Mouse (Mus musculus): ENCODE data around the gene Cdkn2aip.

Cdkn2aip gene

GRCm38 (mm10) chr8:47695431-47696105 is 18.2 kb downstream of the Cdkn2aip start:
- no peak for DNase-seq (ENCODE audit: low spot score)

GRCm38 (mm10) chr8:47693119-47693518 is 20.6 kb downstream of the Cdkn2aip start:
- DNase-seq (ENCODE audit: low spot score), result no peak

GRCm38 (mm10) chr8:47691831-47692230 is 21.9 kb downstream of the Cdkn2aip start:
- DNase-seq (ENCODE audit: low spot score), result no peak

- no peak for DNase-seq (ENCODE audit: low spot score)
These were observed 22.4 kb downstream of the Cdkn2aip start for GRCm38 (mm10) chr8:47691303-47691702.

- no peak for DNase-seq (ENCODE audit: low spot score)
These were observed 23.1 kb downstream of the Cdkn2aip start for GRCm38 (mm10) chr8:47690674-47691078.

- no peak for DNase-seq (ENCODE audit: low spot score)
These were observed 23.9 kb downstream of the Cdkn2aip start for GRCm38 (mm10) chr8:47689704-47690326.

- DNase-seq (ENCODE audit: low spot score), result no peak
These were observed 29.3 kb downstream of the Cdkn2aip start for GRCm38 (mm10) chr8:47684441-47684840.

- no peak for DNase-seq (ENCODE audit: low spot score)
These were observed 29.7 kb downstream of the Cdkn2aip start for GRCm38 (mm10) chr8:47683994-47684393.

GRCm38 (mm10) chr8:47680306-47680705 is 33.4 kb downstream of the Cdkn2aip start:
- no peak for DNase-seq (ENCODE audit: low spot score)

- DNase-seq (ENCODE audit: low spot score), result no peak
These were observed 34.1 kb downstream of the Cdkn2aip start for GRCm38 (mm10) chr8:47679603-47680002.

GRCm38 (mm10) chr8:47676631-47677030 is 37.1 kb downstream of the Cdkn2aip start:
- no peak for DNase-seq (ENCODE audit: low spot score)

- DNase-seq (ENCODE audit: low spot score), result no peak
These were observed 37.5 kb downstream of the Cdkn2aip start for GRCm38 (mm10) chr8:47676224-47676623.

GRCm38 (mm10) chr8:47675786-47676185 is 37.9 kb downstream of the Cdkn2aip start:
- DNase-seq (ENCODE audit: low spot score), result no peak

- peak; percentile 100 for DNase-seq (ENCODE audit: low spot score)
These were observed 38.7 kb downstream of the Cdkn2aip start, which contains the start of gene Ing2 for GRCm38 (mm10) chr8:47674777-47675710. TSS of gene Ing2 (minus strand) at chr8:47675556.

- DNase-seq (ENCODE audit: low spot score), result no peak
These were observed 39.5 kb downstream of the Cdkn2aip start for GRCm38 (mm10) chr8:47674140-47674776.

GRCm38 (mm10) chr8:47673317-47674139 is 40.2 kb downstream of the Cdkn2aip start:
- peak; percentile 80 for DNase-seq (ENCODE audit: low spot score)

- DNase-seq (ENCODE audit: low spot score), result no peak
These were observed 49.4 kb downstream of the Cdkn2aip start for GRCm38 (mm10) chr8:47664231-47664785.

GRCm38 (mm10) chr8:47663201-47663600 is 50.5 kb downstream of the Cdkn2aip start:
- no peak for DNase-seq (ENCODE audit: low spot score)

- DNase-seq (ENCODE audit: low spot score), result no peak
These were observed 51.0 kb downstream of the Cdkn2aip start for GRCm38 (mm10) chr8:47662716-47663115.

- DNase-seq (ENCODE audit: low spot score), result no peak
These were observed 53.3 kb downstream of the Cdkn2aip start for GRCm38 (mm10) chr8:47660394-47660793.

- no peak for DNase-seq (ENCODE audit: low spot score)
These were observed 54.3 kb downstream of the Cdkn2aip start for GRCm38 (mm10) chr8:47659463-47659862.
